Comparison of ENCODE assay signal across 9 mouse cellular contexts in genomic region chr17:71909107-71909506, GRCm38 (mm10).
DNase-seq lines count a peak whose midpoint lies in the region; TF ChIP-seq lines count a peak whose summit lies in the region.
"Had no signal": no experiment of that assay in that cellular context is flagged by ENCODE, and none has a peak within 500 bp of the region (broad histone marks: within the 10 kb centered on the region; RNA-seq: fewer than 3 reads in every experiment).

No protein-coding gene starts in this region.

- 33% methylated on average over 3 of the region's 3 CpGs for WGBS in lung, adult 2 months

- no peak for TF ChIP-seq POLR2A in lung, adult 2 months (IDR thresholded peaks at IDR 0.05; ENCODE audit: borderline replicate concordance, extremely low read depth, low read depth, low read length)

- peak; percentile 64 for TF ChIP-seq CTCF in lung, adult 2 months (IDR thresholded peaks at IDR 0.05; ENCODE audit: insufficient read depth, low read length)

- H3K4me1 ChIP-seq in lung, adult 2 months (ENCODE audit: control insufficient read depth, insufficient read depth, low read length): no peaks in the 10 kb centered on the region
- H3K4me1 ChIP-seq: liver, embryonic 13.5 days had no signal

- H3K4me3 ChIP-seq in lung, adult 2 months (replicated peaks; ENCODE audit: extremely low read depth, low read depth, low read length): no peak overlapping the region
- H3K4me3 ChIP-seq: liver, embryonic 13.5 days had no signal

- DNase-seq in gastrocnemius, postnatal 10 days: peak; percentile 30
- DNase-seq in gastrocnemius, adult 8-10 months (ENCODE audit: low spot score in 2 of 2): no peak
- peak; percentile 25 for DNase-seq in ovary, postnatal 36 days (ENCODE audit: low spot score)
- DNase-seq in ovary, postnatal 10 days (ENCODE audit: low spot score): no peak
- peak; percentile 5 for DNase-seq in cerebellum, adult 9-10 months
- DNase-seq in lung, adult 2 months: peak; percentile 8
- no peak for DNase-seq in natural killer cell, adult 2 months (ENCODE audit: low spot score in 2 of 2)
- no peak for DNase-seq in right cerebral cortex, postnatal 36 days (ENCODE audit: low spot score in 2 of 2)
- DNase-seq: liver, embryonic 13.5 days had no signal

Comparison
In these comparisons a context has a peak if more than half of its experiments do, and no peak if none do; other contexts are left out.
1. DNase-seq: peak in gastrocnemius, postnatal 10 days (single experiment), ovary, postnatal 36 days (single experiment), cerebellum, adult 9-10 months (single experiment) and lung, adult 2 months (single experiment); none in gastrocnemius, adult 8-10 months (0 of 2), ovary, postnatal 10 days (single experiment), natural killer cell, adult 2 months (0 of 2) and right cerebral cortex, postnatal 36 days (0 of 2).